Mouse (Mus musculus) duodenum, adult 2 months (tissue): ENCODE data around the gene Olfr31. TPM values are rescaled to one million over a fixed set of nuclear protein-coding genes. Genes with fewer than 3 reads are reported as not detected.

Experiments used
- polyA plus RNA-seq: library from polyadenylated mRNA; depleted of rRNA; stranded (reverse); fragments of >200 nt; gene quantifications from 2 replicates; pipeline ENCODE4 v1.2.3, GENCODE M21; 2012; ENCODE audit warnings: low replicate concordance; rRNA removed

The Olfr31 gene
- not detected in 2 replicates for polyA plus RNA-seq

GRCm38 (mm10) chr14:14322528-14322927, at the start of gene Olfr31:
Olfr31 (plus strand) TSS chr14:14322828.

GRCm38 (mm10) chr14:14345948-14346812, 23.6 kb downstream of the Olfr31 start, which contains the start of gene Il3ra:
Il3ra (plus strand) TSS chr14:14346275.

Other genes with a start within 250 kb of the Olfr31 start
- 4.2 and 19.5 TPM in 2 replicates for gene Psmd6, start 201.8 kb upstream of the Olfr31 start, polyA plus RNA-seq
- gene Olfr720, start 136.0 kb upstream of the Olfr31 start, polyA plus RNA-seq = not detected in 2 replicates
- 40.8 and 59.3 TPM in 2 replicates for gene Il3ra, start 23.4 kb downstream of the Olfr31 start, polyA plus RNA-seq
- gene Olfr721-ps1, start 78.5 kb downstream of the Olfr31 start, polyA plus RNA-seq = not detected in 2 replicates